Mouse (Mus musculus) heart, adult 2 months (tissue): ENCODE measurements at regions not wholly inside any gene's neighbourhood (a gene's known extent, or its start where the extent isn't known, plus 50 kb on each side); places are given as distances from the start of the nearest gene placed in this dataset.

Experiments
- CTCF ChIP-seq: fragments of 200-600 bp; IDR thresholded peaks from 2 replicates; pipeline ENCODE4 v1.8.1; 2022; ENCODE audit warnings: antibody characterized with exemption, mild to moderate bottlenecking, moderate library complexity
- POLR2A ChIP-seq: fragments of 200-500 bp; IDR thresholded peaks from 2 replicates; pipeline ENCODE4 v1.6.1; 2011; ENCODE audit warnings: mild to moderate bottlenecking, low read depth, low read length, control low read depth; ENCODE audit not compliant: insufficient read depth

GRCm38 (mm10) chr12:107123661-107124060 is 364.8 kb upstream of the 3110018I06Rik start:
- TF ChIP-seq POLR2A (no peak), CTCF (no peak)
